Mouse (Mus musculus) layer of hippocampus, postnatal 10 days (tissue): ENCODE results near the gene Pde4d. TPM values are rescaled to one million over a fixed set of nuclear protein-coding genes. Genes with fewer than 3 reads are reported as not detected.

ENCODE experiments used
- DNase-seq, 2 experiments: peaks; one replicate each; pipeline ENCODE4 v3.0.0; 2021; ENCODE audit warnings: low spot score in 2 of 2
- total RNA-seq, 2 experiments: library from RNA; stranded (reverse); gene quantifications; 2 replicates each; pipeline ENCODE4 v1.2.3; 2021

The Pde4d gene
- total RNA-seq, 2 experiments from 2014 or later = 77.6 to 81.2 TPM

DNA sequence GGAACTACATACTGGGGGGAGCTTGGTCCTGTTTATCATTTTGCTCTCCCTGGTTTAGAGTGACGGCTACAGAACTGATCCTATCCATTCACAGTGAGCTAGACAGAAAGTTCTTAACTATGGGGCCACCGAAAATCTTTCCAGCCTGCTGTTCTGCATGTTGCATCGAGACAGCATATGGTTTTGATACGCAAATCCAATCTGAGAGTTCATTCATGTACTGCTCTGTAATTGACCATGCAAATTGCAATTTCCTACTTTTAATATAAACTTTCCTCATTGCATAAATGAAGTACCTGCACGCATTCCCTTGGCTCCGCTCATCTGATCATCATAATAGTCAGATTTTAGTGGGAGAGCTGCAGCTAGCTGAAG is 1196.1 kb downstream of the Pde4d start:
- no peak for DNase-seq

DNA sequence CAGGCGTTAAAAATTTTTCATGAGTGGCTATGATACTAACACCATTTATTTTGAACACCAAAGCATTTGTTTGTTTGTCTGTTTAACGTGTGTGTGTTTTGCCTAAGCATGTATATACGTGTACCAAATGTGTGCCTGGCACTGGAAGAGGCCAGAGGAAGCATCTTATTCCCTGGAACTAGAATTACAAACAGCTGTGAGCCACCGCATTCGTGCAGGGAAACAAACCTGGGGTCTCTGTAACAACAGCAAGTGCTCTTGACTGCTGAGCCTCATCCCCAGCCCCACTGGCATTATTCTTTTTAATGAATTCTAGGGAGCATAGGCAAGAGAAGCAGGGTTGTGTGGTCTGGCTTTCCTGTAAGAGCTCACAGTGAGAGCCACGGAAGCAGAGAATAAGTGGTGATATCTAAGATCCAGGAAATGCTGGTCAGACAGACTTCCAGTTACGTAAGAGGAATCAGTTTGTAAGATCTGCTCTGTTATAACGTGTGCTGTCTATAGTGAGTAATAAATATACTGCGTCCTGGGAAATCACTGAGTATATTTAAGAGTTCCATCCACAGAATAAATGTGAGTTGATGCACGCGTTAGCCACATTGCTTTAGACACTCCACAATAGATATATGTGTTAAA is 1197.0 kb downstream of the Pde4d start:
- DNase-seq = no peak

DNA sequence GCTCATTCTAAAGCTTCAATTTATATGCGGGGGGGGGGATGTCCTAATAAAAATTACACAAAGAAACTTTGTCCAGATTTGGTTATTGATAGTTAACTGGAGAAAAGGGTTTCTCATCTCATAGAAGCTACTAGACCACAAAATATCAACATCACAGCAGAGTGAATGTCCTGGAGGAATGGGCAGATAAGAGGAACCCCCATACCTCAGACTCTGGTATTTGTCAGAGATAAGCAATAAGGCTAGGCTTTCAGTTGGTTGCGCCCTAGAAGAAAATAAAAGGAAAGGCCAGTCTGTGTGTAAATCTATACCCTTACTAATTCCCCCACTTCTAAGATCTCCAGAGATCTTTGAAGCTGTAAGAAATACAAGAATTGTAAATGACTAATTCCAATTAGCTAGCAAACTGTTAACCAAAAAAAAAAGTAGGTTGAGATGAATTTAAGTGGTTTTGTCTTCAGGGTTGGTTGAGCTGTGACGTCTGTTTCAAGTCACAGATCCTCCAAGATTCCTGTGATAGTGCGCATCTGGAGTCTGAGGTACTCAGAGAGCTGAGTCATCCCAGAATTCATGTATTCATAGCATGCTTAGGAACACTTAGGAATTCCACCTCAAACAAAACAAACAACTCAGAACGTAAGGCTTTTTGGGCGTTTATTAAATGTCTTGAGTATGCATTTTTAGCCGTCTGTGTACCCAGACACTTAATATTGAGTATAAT is 1197.9 kb downstream of the Pde4d start:
- no peak for DNase-seq

DNA sequence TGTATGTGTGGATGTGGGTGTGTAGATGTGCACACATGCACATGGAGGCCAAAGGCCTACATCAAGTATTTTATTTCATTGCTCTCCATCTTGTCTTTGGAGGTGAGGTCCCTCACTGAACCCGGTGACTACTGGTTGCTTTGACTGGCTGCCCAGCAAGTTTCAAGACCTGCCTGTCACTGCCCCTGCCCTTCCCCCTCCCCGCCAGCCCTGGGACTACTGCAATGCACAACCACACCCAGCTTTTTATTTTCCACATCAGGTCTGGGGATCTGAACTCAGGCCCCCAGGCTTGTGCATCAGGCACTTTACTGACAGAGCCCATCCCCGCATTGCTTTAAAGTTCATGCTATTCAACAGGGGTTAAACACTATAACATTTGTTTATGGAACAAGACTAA is 1198.6 kb downstream of the Pde4d start:
- DNase-seq = no peak

DNA sequence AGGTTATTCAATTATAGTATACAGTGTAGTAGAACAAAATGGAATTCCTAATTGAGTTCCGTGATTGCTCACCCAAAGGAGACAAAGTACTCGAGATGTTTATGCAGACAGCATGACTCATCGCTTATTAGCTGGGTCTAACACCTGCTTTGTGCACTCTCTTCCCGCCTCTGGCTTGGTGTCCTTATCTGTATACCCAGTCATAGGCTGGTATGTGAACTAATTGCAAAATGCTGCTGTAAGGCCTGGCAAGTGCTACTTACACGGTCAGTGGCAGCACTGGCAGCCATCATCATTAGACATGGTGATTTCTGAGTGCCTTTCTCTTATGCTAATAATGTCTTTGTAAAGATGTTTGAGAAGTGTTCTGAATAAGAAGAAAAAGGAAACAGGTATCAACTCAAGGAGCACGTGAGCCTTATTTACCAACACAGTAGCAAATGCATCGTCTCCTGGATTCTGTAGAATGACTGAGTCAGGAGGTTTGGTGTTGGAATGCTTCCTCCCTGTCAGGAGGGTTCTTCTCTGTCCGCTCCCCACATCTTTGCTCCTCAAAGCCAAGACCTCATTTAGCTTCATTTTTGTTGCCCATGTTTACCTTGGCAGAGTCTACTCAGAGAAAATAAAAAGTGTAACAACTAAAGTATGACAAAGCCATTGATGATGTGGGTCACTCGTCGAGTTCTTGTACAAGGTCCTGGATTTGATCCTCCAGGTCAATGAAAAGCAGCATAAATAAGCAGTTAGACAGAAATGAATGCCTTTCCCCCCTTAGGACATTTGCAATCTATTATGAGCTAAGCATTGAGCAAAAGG is 1202.2 kb downstream of the Pde4d start:
- no peak for DNase-seq

DNA sequence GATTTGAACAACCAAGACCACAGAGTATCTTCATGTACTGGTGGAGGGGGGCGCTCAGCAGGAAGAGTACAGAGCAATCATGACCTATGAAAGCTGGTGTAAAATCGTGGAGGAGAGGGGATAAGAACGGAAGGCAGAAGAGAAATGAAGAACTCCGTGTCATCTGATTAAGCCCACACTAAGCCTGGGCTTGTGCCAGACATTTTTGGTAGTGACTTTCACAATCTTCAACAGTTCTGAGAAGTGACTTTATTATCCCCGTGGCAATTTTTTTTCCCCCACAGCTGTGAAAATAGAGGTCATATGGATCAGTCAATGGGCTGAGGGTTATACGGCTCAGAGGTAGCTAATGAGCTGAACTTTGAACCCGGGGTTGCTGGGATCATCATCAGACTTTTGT is 1202.9 kb downstream of the Pde4d start:
- no peak for DNase-seq

DNA sequence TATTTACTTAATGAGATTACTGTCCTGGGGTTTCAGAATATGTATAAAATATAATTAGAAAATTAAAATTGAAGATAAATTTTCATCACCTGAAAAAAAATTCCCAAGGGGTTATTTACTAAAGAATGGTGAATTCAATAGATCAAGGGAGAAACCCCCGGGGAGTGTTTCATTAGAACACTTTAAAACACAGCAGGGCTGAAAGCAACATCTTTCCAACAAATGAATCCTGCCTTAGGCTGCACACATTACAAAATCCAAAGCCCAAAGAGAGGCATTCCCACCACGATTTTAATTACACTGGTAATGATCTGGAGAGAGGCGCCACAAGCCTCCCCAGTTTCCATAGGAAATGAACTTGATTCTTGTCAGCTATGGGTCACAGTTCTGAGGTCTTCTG is 1205.6 kb downstream of the Pde4d start:
- DNase-seq = no peak

DNA sequence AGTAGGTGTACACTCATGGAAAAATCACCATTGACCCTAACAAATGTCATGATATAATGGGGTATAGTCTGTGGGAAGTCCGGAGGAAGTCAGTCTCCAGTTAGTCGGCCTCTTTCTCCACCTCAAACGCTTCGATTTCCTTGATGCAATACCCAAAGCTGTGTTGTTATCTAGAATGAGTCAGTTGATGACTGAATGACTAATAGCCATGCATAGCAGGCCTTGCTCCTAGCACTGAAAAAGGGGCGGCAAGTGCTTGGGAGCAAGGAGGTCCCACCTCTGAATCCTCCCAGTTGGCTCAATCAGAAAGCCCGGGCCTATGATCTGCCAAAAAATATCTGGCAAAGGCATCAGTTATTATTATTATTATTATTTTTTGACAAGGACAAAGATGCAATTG is 1209.4 kb downstream of the Pde4d start:
- no peak for DNase-seq

DNA sequence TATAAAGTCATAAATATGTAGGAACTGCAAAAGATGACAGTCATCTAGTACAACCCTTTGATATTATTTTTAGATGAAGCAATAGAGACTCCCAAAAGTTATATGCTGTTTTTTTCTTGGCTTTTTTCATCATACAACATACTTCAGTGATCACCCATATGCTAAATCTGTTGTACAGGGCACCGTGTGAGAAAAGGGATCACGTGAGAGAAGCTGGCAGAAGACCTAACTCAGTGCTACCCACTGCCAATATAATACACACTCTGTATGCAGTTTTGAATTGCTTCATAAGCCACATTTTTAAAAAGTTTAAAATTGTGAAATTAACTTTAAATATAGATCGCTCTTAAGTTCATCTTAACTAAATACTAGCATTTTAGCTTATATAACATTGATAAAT is 1211.6 kb downstream of the Pde4d start:
- DNase-seq = no peak

DNA sequence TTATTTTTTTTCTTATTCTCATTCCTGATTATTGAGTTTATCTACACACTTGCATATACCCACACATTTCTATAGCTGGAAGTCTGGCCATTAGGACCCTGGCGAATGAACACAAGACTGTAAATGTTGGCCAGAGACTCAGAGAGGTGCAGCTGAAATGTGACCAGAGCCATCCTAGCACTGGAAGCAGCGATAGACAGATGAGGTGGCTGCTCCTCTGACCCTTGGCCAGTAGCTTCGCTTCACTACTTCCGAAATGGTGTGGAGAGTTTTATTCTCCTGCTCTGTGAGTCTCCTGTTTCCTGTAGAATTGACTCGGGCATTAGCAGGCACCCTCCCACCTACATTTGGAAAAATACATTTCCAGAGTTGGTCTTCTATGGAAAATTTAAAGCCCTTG is 1212.4 kb downstream of the Pde4d start:
- no peak for DNase-seq

DNA sequence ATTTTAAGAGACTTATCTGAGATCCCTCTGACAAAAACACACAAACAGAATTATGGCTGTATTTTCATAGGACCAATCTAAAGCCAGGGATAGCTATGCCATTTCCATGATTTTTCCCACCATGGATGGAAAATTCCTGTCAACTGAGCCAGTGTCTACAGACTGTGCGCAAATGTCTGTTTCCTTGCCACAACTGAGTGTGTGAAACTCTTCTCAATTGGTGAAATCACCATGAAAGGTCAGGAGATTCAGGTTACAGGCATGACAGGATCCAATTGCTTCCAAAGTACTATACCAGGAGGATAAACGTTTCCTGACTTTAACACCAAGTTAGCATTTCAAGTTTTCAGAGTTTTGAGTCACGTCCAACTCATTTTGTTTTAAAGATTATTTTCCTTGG is 1213.0 kb downstream of the Pde4d start:
- DNase-seq = no peak

DNA sequence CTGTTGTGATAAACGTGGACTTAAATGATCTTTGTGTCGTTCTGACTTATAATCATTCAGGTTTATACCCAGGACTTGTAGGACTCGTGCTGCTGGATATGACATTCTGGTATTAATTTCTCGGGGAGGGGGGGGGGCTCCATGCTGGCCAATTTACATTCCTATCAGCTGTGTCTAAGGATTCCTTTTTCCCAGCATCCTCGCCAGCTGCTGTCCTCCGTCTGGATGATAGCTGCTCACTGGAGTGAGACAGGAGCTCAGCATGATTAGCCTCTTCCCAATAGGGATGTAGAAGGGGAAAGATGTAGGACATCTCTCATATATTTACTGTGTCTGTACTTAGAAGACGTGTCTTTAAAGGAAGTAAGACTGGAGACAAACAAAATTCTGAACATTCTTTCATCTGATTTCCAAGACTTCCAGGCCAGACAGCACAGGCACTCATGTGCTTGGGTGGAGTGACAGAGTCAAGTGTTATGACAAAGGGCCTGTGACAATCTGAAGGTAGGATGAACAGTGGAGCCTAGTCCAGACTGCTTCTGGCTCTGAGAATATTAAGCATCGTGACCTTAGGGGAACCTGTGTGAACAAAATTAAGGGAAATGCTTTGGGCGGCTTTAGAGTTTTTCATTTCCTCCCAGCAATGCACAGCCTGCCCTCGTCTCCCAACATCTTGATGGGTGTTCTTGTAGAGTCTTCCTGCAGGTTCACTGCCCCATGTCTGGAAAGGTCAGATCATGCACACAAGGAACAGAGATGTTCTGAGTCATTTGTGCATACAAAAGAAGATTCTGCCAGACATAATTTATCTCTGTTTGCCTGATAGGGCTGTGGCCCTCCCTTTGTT is 1215.4 kb downstream of the Pde4d start:
- no peak for DNase-seq

DNA sequence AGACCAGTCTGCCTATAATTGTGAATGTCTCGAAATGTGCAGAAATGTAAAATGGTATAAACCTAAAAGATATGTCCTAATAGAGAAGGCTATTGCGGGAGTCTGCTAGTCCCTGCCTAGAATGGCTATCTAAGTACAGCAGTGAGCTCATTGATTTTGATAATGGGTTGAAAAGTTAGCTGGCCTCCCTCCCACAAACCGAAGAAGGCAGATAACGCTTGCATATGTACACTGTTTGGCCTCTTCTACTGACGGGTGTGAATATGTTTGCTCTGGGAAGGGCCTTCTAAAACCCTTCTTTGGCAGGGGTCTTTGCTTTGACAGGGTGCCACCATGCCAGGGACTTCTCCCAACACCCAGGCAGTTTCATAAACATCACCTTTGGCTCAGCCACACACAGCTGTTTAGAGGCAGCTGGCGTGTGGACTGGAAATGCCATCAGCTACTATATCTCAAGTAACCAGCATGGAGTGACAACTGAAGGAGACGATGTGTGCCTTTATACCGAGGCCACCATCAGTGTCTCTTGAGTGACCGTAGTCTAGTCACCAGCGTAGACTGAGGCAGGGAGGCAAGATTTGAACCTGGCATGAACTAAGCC is 1216.2 kb downstream of the Pde4d start:
- no peak for DNase-seq

DNA sequence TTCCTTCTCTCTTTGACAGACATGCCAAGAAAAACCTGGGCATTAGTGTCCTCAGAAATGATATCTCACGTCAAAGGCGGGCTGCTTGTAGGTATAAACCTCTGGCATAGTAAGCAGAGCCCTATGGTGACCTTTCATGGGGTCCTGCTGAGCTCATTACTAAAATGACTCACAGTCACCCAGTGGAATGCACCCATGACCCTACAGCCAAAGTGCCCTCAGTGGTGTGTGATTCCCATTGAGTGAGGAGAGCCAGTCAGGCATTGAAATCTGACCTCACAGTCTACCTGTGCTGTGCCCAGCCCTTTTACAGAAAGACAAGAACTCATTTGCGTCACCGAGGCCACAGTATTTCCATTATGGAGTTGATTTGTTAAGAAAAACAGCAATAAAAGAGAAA is 1220.2 kb downstream of the Pde4d start:
- no peak for DNase-seq

DNA sequence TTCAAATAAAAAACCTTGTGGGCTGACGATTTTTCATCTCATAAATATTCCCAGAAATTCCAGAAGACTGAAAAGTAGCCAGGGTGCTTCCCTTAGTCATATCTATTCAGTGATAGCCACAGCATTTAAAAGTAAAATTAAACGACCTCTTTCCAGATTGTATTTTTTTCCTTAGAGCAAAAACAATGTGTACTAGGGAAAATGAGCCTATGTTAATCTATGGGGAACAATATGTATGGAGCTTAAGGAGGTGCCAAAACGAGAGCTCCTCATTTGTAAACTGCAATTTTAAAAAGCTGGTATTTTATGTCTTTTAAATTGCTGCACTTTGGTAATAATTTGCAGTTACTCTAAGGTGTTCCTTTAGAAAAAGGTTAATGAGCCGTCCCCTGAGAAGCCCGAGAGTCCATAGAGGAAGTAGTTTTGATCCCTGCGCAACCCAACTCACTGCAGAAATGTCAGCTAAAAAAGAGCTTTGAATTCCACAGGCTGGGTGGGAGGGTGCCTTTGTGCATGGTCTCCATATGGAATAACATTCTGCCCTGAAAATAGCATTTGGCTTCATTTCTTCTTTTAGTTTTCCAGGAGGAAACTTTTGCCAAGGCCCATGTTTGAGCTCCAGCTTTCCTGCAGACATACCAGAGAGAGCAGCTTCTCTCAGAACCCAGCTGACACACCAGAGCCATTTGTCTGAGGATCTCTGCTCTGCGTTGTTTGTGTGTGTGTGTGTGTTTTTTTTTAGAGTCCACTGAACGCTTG is 1222.0 kb downstream of the Pde4d start:
- DNase-seq = peak in 1 of 2 experiments; percentile 26

DNA sequence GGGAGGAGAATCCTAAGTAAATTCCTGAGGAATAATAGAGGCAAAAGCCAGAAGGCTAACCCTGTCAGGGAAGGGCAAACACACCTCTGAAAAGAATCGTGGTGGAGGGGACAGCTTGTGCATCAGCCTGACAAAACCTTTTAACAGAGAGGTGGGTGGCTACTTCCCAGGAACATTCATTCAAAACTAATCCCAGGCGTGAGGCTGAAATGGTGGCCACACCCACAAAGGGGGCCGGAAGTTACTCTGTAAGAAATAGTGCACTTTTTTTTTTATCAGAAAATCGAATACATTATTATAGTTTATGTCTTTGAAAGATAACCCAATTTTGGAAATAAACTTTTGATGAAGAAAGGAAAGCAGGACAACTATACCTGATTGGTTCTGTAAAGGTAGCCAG is 1227.3 kb downstream of the Pde4d start:
- no peak for DNase-seq

DNA sequence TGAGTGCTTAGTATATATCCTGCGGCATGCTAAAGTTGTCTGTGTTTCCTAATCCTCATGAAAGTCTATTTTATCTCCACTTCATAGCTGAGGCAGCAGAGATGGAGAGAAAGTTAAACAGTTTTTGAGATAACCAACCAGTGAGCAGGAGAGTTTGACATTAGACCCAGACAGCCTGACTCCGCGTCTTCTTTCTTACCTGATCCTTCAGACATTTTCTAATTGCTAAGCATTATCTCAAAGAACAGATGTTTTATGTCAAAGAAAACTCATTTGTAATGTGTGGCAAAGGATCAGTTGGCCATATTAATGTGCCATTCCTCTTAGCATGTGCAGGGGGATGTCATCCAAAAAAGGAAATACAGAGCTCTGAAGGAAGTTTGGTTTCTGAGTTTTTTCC is 1227.9 kb downstream of the Pde4d start:
- DNase-seq = no peak

DNA sequence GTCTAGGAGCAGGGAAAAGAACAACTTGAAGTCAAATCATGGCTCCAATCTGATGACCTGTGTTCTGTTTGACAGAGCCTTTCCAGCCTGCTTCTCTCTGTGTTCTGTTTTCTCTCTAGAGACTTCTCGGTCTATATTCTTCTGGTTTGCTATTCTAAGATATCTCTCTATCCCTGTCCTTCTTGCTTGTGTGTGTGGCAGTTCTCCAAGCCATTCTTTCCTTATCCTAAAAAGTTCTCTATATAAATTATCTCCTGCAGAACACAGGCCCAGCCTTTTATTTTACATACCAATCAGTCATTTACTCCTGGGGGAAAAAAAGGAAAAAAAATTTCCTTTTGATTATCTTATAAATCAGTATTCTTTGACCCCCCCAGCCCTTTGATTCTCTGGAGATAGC is 1229.2 kb downstream of the Pde4d start:
- no peak for DNase-seq

DNA sequence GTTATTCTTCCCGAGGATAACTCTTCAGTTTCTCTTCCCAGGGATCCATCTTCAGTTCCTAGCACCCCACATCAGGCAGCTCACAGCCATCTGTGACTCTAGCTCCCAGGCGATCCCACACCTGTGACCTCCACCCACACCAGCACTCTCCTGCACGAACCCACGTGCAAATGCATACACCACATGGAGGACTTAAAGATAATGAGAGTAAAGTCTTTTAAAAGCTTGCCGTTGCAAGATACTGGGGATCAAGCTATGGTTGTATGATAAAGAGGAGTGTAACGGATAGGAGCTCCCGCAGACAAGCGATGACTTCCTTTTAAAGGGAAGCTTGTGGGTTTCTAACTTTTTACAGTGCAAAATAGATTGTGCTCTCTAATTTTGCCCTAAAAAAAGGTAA is 1230.5 kb downstream of the Pde4d start:
- no peak for DNase-seq

DNA sequence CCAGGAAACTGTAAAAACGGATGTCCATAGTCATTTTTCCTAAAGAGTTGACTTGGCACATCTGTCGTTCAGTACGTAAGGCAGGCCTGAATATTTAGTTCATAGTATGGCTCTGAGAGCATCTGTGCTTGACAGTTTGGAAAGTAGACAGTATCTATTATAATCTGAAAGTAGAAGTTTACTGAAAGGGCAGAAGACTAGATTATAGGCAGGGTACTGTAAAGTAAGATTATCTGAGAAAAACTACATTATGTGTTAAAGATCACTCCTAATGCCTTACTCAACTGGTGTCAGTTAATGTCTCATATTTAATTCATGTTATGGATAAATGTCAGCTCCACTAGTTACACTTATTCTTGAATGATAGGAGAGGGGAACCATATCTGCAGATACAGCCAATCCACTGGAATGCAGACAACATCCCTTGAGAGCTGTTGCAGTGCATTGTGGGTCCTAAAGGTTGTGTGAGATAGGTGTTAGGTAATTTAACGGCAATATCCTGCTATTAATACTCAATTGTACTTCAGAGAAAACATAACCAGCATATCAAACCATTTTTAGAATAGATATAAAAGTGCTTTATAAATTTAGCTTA is 1232.0 kb downstream of the Pde4d start:
- DNase-seq = no peak
